Mouse (Mus musculus): Measurements from ENCODE around the gene Mau2. TPM values are rescaled to one million over a fixed set of nuclear protein-coding genes. Genes with fewer than 3 reads are reported as not detected.

The Mau2 gene
- polyA plus RNA-seq, 1 experiment from 2014 or later: 72.0 TPM

Other genes starting within 250 kb of the Mau2 start
- 31.5 and 34.1 TPM in 2 replicates for gene Gmip, start 234.1 kb downstream of the Mau2 start, polyA plus RNA-seq (2015; fragmentation: Nextera tagmentation; extraction: Ambion mirVana)
- gene Lpar2, start 220.3 kb downstream of the Mau2 start, polyA plus RNA-seq (2015; fragmentation: Nextera tagmentation; extraction: Ambion mirVana): 0.78 and 0.83 TPM in 2 replicates
- gene Pbx4, start 210.2 kb downstream of the Mau2 start, polyA plus RNA-seq (2015; fragmentation: Nextera tagmentation; extraction: Ambion mirVana): 62.9 and 69.2 TPM in 2 replicates
- 3.5 and 3.6 TPM in 2 replicates for gene Cilp2, start 155.0 kb downstream of the Mau2 start, polyA plus RNA-seq (2015; fragmentation: Nextera tagmentation; extraction: Ambion mirVana)
- gene Tssk6, start 140.6 kb downstream of the Mau2 start, polyA plus RNA-seq (2015; fragmentation: Nextera tagmentation; extraction: Ambion mirVana): 3.4 and 4.5 TPM in 2 replicates
- gene Ndufa13, start 140.2 kb downstream of the Mau2 start, polyA plus RNA-seq (2015; fragmentation: Nextera tagmentation; extraction: Ambion mirVana): 187 and 198 TPM in 2 replicates
- gene Yjefn3, start 140.0 kb downstream of the Mau2 start, polyA plus RNA-seq (2015; fragmentation: Nextera tagmentation; extraction: Ambion mirVana): 12.3 and 12.8 TPM in 2 replicates
- 25.0 and 26.6 TPM in 2 replicates for gene Gatad2a, start 46.4 kb downstream of the Mau2 start, polyA plus RNA-seq (2015; fragmentation: Nextera tagmentation; extraction: Ambion mirVana)
- gene Sugp1, start 79 bp upstream of the Mau2 start, polyA plus RNA-seq (2015; fragmentation: Nextera tagmentation; extraction: Ambion mirVana): 61.0 and 68.6 TPM in 2 replicates
- 1.9 TPM in 2 replicates for gene Tm6sf2, start 30.2 kb upstream of the Mau2 start, polyA plus RNA-seq (2015; fragmentation: Nextera tagmentation; extraction: Ambion mirVana)
- gene Hapln4, start 40.7 kb upstream of the Mau2 start, polyA plus RNA-seq (2015; fragmentation: Nextera tagmentation; extraction: Ambion mirVana): 0.39 and 0.75 TPM in 2 replicates
- 128 and 135 TPM in 2 replicates for gene Ncan, start 78.1 kb upstream of the Mau2 start, polyA plus RNA-seq (2015; fragmentation: Nextera tagmentation; extraction: Ambion mirVana)
- 32.6 and 36.4 TPM in 2 replicates for gene Nr2c2ap, start 88.6 kb upstream of the Mau2 start, polyA plus RNA-seq (2015; fragmentation: Nextera tagmentation; extraction: Ambion mirVana)
- 12.5 and 14.3 TPM in 2 replicates for gene Rfxank, start 96.4 kb upstream of the Mau2 start, polyA plus RNA-seq (2015; fragmentation: Nextera tagmentation; extraction: Ambion mirVana)
- 53.6 and 58.2 TPM in 2 replicates for gene Borcs8, start 96.8 kb upstream of the Mau2 start, polyA plus RNA-seq (2015; fragmentation: Nextera tagmentation; extraction: Ambion mirVana)
- 0.40 TPM in 2 replicates for gene Mef2b, start 97.0 kb upstream of the Mau2 start, polyA plus RNA-seq (2015; fragmentation: Nextera tagmentation; extraction: Ambion mirVana)
- 44.3 and 52.3 TPM in 2 replicates for gene Tmem161a, start 129.6 kb upstream of the Mau2 start, polyA plus RNA-seq (2015; fragmentation: Nextera tagmentation; extraction: Ambion mirVana)
- gene Slc25a42, start 169.6 kb upstream of the Mau2 start, polyA plus RNA-seq (2015; fragmentation: Nextera tagmentation; extraction: Ambion mirVana): 5.3 and 5.4 TPM in 2 replicates
- gene Sugp2, start 191.5 kb upstream of the Mau2 start, polyA plus RNA-seq (2015; fragmentation: Nextera tagmentation; extraction: Ambion mirVana): 72.1 and 81.8 TPM in 2 replicates
- 79.1 and 89.7 TPM in 2 replicates for gene Armc6, start 191.7 kb upstream of the Mau2 start, polyA plus RNA-seq (2015; fragmentation: Nextera tagmentation; extraction: Ambion mirVana)
- 47.0 TPM in 2 replicates for gene Homer3, start 240.1 kb upstream of the Mau2 start, polyA plus RNA-seq (2015; fragmentation: Nextera tagmentation; extraction: Ambion mirVana)